Comparison of ENCODE assay signal across 8 mouse cellular contexts in the genomic region with DNA sequence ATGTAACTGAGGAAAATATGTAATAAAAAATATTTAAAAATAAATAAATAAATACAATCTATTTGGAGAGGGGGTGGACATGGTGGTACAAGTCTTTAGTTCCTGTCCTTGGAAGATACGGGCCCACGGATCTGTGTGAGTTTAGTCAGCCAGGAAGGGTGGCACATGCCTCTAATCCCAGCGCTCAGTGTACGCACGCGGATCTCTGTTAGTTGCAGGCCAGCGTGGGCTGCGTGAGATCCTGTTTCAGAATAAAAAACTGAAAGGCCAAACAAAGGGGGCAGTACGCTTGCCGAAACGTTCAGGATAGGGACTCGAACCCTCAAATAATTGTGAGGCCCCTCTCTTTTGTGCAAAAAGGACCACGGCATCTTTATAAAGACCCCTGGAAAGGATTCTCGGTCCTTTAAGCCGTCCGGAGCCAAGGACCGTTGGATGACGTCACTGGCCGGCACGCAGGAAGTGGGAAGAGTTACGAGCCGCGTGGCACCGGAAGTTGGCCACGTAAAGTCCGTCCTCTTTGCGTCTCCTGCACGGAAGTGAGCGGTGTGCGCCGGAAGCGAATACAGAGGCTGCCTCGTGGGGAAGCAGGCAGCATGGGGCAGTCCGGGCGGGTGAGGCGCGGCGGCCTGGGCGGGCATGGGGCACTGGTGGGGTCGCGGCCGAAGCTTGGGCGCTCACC. TPM values are rescaled to one million over a fixed set of nuclear protein-coding genes. Genes with fewer than 3 reads are reported as not detected.
DNase-seq lines count a peak whose midpoint lies in the region; ATAC-seq lines count a peak whose summit lies in the region.

A gene (plus strand): TSS at position 472 of the 682 bp plus-strand sequence.

- H3K4me1 ChIP-seq in hindbrain, embryonic 11.5 days (replicated peaks; ENCODE audit: control insufficient read depth, insufficient read depth, low read length): no peaks in the 10 kb centered on the region; the same call in 1 of the 2 replicates

- DNase-seq in Muller cell, postnatal 12 days (ENCODE audit: inconsistent ontology term): peak; percentile 92
- peak; percentile 97 for DNase-seq in cerebellum, adult 9-11 months
- DNase-seq in frontal cortex, adult 2 months (ENCODE audit: extremely low spot score in 1 of 2, low spot score in 1 of 2): peak; percentile 95 to 98
- DNase-seq in hindbrain, embryonic 11.5 days (ENCODE audit: low spot score): peak; percentile 95
- peak; percentile 94 to 95 for DNase-seq in layer of hippocampus, postnatal 10 days (ENCODE audit: low spot score in 2 of 2)
- peak; percentile 96 for DNase-seq in lung, postnatal 10 days
- peak; percentile 94 for DNase-seq in ovary, postnatal 36 days (ENCODE audit: low spot score)
- peak; percentile 93 for DNase-seq in thymus, postnatal 25 days

- peak within 1 kb of the TSS; percentile 95 for H3K4me3 ChIP-seq in hindbrain, embryonic 11.5 days (ENCODE audit: low read depth, low read length)

- H3K36me3 ChIP-seq in hindbrain, embryonic 11.5 days (ENCODE audit: control insufficient read depth, insufficient read depth, low read length): peaks cover 18% of the 10 kb centered on the region; the same call in 1 of the 2 replicates

- H3K27me3 ChIP-seq in hindbrain, embryonic 11.5 days (ENCODE audit: control insufficient read depth, insufficient read depth, low read length): no peaks in the 10 kb centered on the region

- no peaks in the 10 kb centered on the region for H3K9me3 ChIP-seq in hindbrain, embryonic 11.5 days (ENCODE audit: control insufficient read depth, low read length)

- peak within 1 kb of the TSS; percentile 87 for H3K27ac ChIP-seq in hindbrain, embryonic 11.5 days (ENCODE audit: low read depth, low read length)

- under 1% methylated on average over 38 of the region's 43 CpGs for WGBS in hindbrain, embryonic 11.5 days

- ATAC-seq in hindbrain, embryonic 11.5 days (ENCODE audit: low FRiP score): peak; percentile 97

- peak within 1 kb of the TSS; percentile 69 for H3K9ac ChIP-seq in hindbrain, embryonic 11.5 days (ENCODE audit: low read depth, low read length)

- H3K4me2 ChIP-seq in hindbrain, embryonic 11.5 days (replicated peaks; ENCODE audit: low read depth, low read length): peak within 1 kb of the TSS; percentile 63

RNA-seq across cellular contexts. Expression of the gene that starts here (rescaled TPM):
- 48.3 and 49.1 TPM in 2 replicates for polyA plus RNA-seq in frontal cortex, adult 2 months (2012; rRNA removed)
- polyA plus RNA-seq in hindbrain, embryonic 11.5 days (2014; fragmentation: Nextera tagmentation; extraction: Ambion mirVana): 55.9 and 57.8 TPM in 2 replicates
- total RNA-seq in layer of hippocampus, postnatal 10 days (2021): 10 to 100 TPM; 28.9 to 35.8 TPM

Comparison
In these comparisons a context has a peak if more than half of its experiments do, and no peak if none do; other contexts are left out.
1. Peak in every context shown above with its lines: DNase-seq, ATAC-seq, H3K4me3 ChIP-seq and H3K27ac ChIP-seq.